Mouse (Mus musculus) erythroblast, embryonic 14.5 days (primary cell): ENCODE data around the gene Tmem266. TPM values are rescaled to one million over a fixed set of nuclear protein-coding genes. Genes with fewer than 3 reads are reported as not detected.

ENCODE experiments used
- H3K27me3 ChIP-seq: 2 replicates; pipeline ENCODE4 v1.6.1; 2012; ENCODE audit warnings: inconsistent platforms; ENCODE audit not compliant: control insufficient read depth
- H3K36me3 ChIP-seq: 2 replicates; pipeline ENCODE4 v1.6.1; 2012; ENCODE audit warnings: mild to moderate bottlenecking, inconsistent platforms; ENCODE audit not compliant: control insufficient read depth
- H3K4me1 ChIP-seq: 2 replicates; pipeline ENCODE4 v1.6.1; 2012; ENCODE audit warnings: inconsistent platforms; ENCODE audit not compliant: control insufficient read depth
- H3K4me3 ChIP-seq: replicated peaks from 2 replicates; pipeline ENCODE3; 2012; ENCODE audit warnings: moderate library complexity, mild to moderate bottlenecking, inconsistent platforms
- H3K9me3 ChIP-seq: 2 replicates; pipeline ENCODE4 v1.6.1; 2012; ENCODE audit warnings: low read length, inconsistent platforms, mixed read lengths; ENCODE audit not compliant: control insufficient read depth
- GATA1 ChIP-seq: IDR thresholded peaks from 2 replicates; pipeline ENCODE4 v1.6.1; 2012; ENCODE audit warnings: low read length, inconsistent platforms, mixed read lengths
- TAL1 ChIP-seq: IDR thresholded peaks from 3 replicates; pipeline ENCODE4 v1.6.1; 2012; ENCODE audit warnings: low read length, inconsistent platforms, mixed read lengths
- polyA plus RNA-seq: library from polyadenylated mRNA; stranded (reverse); fragments of >175 nt; gene quantifications from 2 replicates; pipeline ENCODE4 v1.2.3, GENCODE M21; 2012

The Tmem266 gene
- polyA plus RNA-seq, 1 experiment, result not detected

DNA sequence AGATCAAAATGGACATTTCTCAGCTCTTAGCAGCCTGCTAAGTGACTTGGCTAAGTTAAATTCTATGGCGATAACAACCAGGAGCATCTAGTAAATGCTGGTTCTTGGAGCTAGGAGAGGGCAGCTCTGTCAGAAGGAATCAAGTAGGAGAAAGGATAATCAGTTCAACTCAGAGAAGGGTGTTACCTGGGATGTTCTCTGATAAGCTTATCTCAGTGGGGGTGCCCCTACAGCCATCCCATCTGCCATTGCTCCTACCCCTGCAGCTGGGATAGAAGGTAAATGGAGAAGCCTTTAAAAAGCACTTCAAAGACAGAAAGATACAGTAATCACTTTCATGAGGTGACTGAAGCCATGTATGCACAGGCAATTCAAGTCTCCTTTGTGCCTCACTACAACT is 126.2 kb downstream of the Tmem266 start:
- Histone ChIP-seq H3K9me3 (no peaks in the 10 kb centered on the region), H3K4me3 (no peak overlapping the region), H3K27me3 (no peaks in the 10 kb centered on the region), H3K4me1 (peaks cover 12% of the 10 kb centered on the region), H3K36me3 (peaks cover 34% of the 10 kb centered on the region)
- no peak for TF ChIP-seq GATA1
- no peak for TF ChIP-seq TAL1

DNA sequence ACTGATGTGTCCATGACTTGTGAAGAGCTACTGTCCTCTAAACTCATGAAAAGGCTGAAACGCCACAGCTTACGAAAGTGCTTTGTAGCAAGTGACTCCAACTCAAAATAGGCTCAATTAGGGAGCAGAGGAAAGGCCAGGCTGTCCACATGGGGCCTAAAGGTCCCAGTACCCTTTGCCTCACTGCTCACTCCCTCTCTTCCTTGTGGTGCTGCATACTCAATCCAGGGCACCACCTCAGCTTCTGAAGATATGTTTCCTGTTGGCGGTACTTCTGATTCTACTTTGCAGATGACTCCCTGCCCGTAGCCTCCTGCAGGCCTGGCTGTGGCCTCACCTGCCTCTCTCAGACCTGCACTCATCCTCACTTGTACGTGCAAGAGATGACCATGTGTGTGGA is 126.7 kb downstream of the Tmem266 start:
- Histone ChIP-seq H3K9me3 (no peaks in the 10 kb centered on the region), H3K36me3 (peaks cover 34% of the 10 kb centered on the region), H3K27me3 (no peaks in the 10 kb centered on the region), H3K4me1 (peaks cover 12% of the 10 kb centered on the region), H3K4me3 (no peak overlapping the region)
- TF ChIP-seq GATA1, result no peak
- no peak for TF ChIP-seq TAL1

DNA sequence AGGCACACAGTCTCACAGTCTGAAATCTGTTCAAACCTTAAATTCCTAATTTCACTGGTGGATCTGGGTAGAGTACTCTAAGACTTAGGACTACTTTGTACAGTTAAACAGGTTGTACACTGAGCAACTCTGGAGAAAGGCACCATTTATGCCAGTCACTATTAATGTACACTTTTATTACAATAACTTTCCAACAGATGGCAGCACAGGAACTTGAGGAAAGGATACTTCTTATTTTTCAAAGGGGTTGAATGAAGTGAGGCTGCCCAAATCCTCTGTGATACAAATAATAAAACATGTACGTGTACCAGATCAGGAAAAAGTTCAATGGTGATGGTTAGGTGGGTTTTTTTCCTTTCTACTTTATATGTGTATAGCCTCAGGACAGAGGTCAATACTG is 141.7 kb downstream of the Tmem266 start:
- TF ChIP-seq GATA1 (no peak), TAL1 (no peak)
- Histone ChIP-seq H3K4me3 (no peak overlapping the region), H3K27me3 (no peaks in the 10 kb centered on the region), H3K36me3 (peaks cover 20% of the 10 kb centered on the region), H3K9me3 (no peaks in the 10 kb centered on the region), H3K4me1 (peaks cover 4% of the 10 kb centered on the region)

GRCm38 (mm10) chr9:55476084-55476483 is 149.4 kb downstream of the Tmem266 start:
- Histone ChIP-seq H3K4me3 (no peak overlapping the region), H3K36me3 (peaks cover 22% of the 10 kb centered on the region), H3K4me1 (no peaks in the 10 kb centered on the region), H3K27me3 (no peaks in the 10 kb centered on the region), H3K9me3 (no peaks in the 10 kb centered on the region)
- TF ChIP-seq TAL1 (no peak), GATA1 (no peak)

- Histone ChIP-seq H3K9me3 (no peaks in the 10 kb centered on the region), H3K36me3 (peaks cover 41% of the 10 kb centered on the region), H3K27me3 (no peaks in the 10 kb centered on the region), H3K4me3 (no peak overlapping the region), H3K4me1 (no peaks in the 10 kb centered on the region)
- TF ChIP-seq GATA1 (no peak), TAL1 (no peak)
Measured at GRCm38 (mm10) chr9:55478699-55479098, 152.0 kb downstream of the Tmem266 start.

DNA sequence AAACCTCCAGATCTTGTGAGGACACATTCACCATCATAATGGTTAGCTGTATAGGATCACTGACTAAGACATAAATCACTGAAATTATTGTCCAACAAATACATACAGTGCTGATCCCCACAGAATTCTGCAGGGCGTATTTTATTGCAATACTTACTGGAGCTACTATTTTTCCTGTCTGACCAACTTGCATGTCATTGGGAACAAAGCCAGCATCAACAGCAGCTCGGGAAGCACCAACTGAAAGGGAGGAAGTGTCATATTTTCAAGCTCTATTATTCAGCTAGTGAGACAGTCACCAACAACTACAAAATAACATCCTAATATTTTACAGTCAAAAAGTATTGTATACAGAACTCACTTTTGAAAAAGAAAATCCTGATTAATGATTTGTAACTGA is 155.4 kb downstream of the Tmem266 start:
- TF ChIP-seq GATA1 (no peak), TAL1 (no peak)
- Histone ChIP-seq H3K4me3 (no peak overlapping the region), H3K9me3 (no peaks in the 10 kb centered on the region), H3K4me1 (no peaks in the 10 kb centered on the region), H3K36me3 (peaks cover 56% of the 10 kb centered on the region), H3K27me3 (no peaks in the 10 kb centered on the region)

Other genes starting within 250 kb of the Tmem266 start
- gene Ube2q2, start 178.1 kb upstream of the Tmem266 start, polyA plus RNA-seq, result 0.69 and 1.1 TPM in 2 replicates
- gene Fbxo22, start 118.0 kb upstream of the Tmem266 start, polyA plus RNA-seq, result 0.19 and 0.52 TPM in 2 replicates
- 0.03 TPM in 2 replicates for gene Nrg4, start 69 bp upstream of the Tmem266 start, polyA plus RNA-seq
- gene Etfa, start 185.3 kb downstream of the Tmem266 start, polyA plus RNA-seq, result 4.5 and 5.3 TPM in 2 replicates
- not detected in 2 replicates for gene Isl2, start 211.8 kb downstream of the Tmem266 start, polyA plus RNA-seq